Mouse (Mus musculus) limb, embryonic 13.5 days (tissue): ENCODE measurements at regions not wholly inside any gene's neighbourhood (a gene's known extent, or its start where the extent isn't known, plus 50 kb on each side); places are given as distances from the start of the nearest gene placed in this dataset.
A peak's percentile ranks its signal among the peaks of the same experiment; 100 is the strongest.

ENCODE experiments used
- ATAC-seq: fragments of 200-750 bp; cut with Nextera tagmentation; 2 replicates; pipeline ENCODE4 v1.8.0; 2017; ENCODE audit warnings: low read depth, moderate number of reproducible peaks, moderate TSS enrichment; ENCODE audit not compliant: low FRiP score
- H3K27ac ChIP-seq: fragments of 300-500 bp; sonication (generic); 2 replicates; pipeline ENCODE4 v1.5.1; 2015; ENCODE audit warnings: inconsistent platforms, mild to moderate bottlenecking, moderate library complexity
- H3K27me3 ChIP-seq: fragments of 300-500 bp; sonication (generic); 2 replicates; pipeline ENCODE4 v1.6.1; 2015; ENCODE audit warnings: mild to moderate bottlenecking, inconsistent platforms
- H3K36me3 ChIP-seq: fragments of 300-500 bp; sonication (generic); 2 replicates; pipeline ENCODE4 v1.6.1; 2015; ENCODE audit warnings: inconsistent platforms, mild to moderate bottlenecking, moderate library complexity
- H3K4me1 ChIP-seq: fragments of 300-500 bp; sonication (generic); 2 replicates; pipeline ENCODE4 v1.6.1; 2015; ENCODE audit warnings: inconsistent platforms
- H3K4me2 ChIP-seq: fragments of 300-500 bp; sonication (generic); replicated peaks from 2 replicates; pipeline ENCODE4 v1.6.1; 2015; ENCODE audit warnings: inconsistent platforms, mild to moderate bottlenecking, moderate library complexity
- H3K4me3 ChIP-seq: fragments of 300-500 bp; sonication (generic); 2 replicates; pipeline ENCODE4 v1.5.1; 2015; ENCODE audit warnings: moderate library complexity, mild to moderate bottlenecking, inconsistent platforms
- H3K9ac ChIP-seq: fragments of 300-500 bp; sonication (generic); 2 replicates; pipeline ENCODE4 v1.6.1; 2015; ENCODE audit warnings: mild to moderate bottlenecking, inconsistent platforms
- H3K9me3 ChIP-seq: fragments of 300-500 bp; sonication (generic); 2 replicates; pipeline ENCODE4 v1.6.1; 2016; ENCODE audit warnings: inconsistent platforms
- WGBS: fragments of 180-500 bp; shearing (Covaris S2); methylation state at CpG from one replicate; pipeline ENCODE4 v1.1.7; 2015; 5-methylcytosine and 5-hydroxymethylcytosine counted together

DNA sequence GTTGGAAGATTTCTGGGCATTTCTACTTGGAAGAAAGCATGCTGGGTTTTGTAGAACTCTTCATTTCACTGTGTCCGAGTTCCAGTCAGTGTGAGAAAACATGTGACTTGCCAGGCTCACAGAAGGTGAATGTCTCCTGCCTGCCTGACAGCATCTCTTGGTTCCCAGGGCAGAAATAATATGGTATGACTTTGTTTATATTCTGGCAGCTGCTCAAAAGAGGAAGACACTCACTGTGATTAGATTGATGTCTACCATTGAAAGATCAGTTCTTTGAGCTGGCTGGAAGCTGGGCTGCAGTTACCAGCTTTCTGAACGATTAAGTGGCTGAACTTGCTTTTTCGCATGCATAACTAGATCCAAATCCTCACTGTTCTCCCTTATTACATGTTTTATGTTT is 1199.4 kb downstream of the Slc22a22 start:
- Histone ChIP-seq H3K4me2 (no peak overlapping the region), H3K9ac (no peak overlapping the region), H3K4me3 (no peak overlapping the region), H3K27me3 (no peaks in the 10 kb centered on the region), H3K9me3 (no peaks in the 10 kb centered on the region), H3K27ac (peak overlapping the region; percentile 69), H3K36me3 (no peaks in the 10 kb centered on the region), H3K4me1 (peaks cover 15% of the 10 kb centered on the region)
- WGBS = 29% methylated on average over 3 of the region's 3 CpGs
- ATAC-seq = no peak

DNA sequence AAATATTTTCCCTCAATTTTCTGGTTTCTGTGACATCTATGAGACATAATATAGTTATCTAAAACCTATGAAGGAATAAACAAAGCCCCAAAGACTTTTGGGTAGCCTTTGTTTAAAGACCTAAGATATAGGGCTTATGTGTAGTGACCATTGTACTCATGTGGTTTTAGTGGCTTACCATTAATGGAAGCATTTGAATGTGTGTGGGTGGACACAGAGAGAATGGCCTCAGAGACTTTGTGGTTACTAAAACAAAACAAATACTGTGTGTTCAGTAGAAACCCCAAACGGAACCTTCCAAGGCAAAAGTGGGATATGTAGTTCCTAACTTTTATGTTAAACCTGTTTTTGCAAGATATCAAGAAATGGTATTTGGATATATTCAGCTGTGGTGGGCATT is 1228.7 kb downstream of the Slc22a22 start:
- ATAC-seq = no peak
- H3K4me2 ChIP-seq = no peak overlapping the region
- H3K9ac ChIP-seq = no peak overlapping the region
- 72% methylated on average over 1 of the region's 1 CpGs for WGBS
- H3K27me3 ChIP-seq = no peaks in the 10 kb centered on the region
- no peak overlapping the region for H3K27ac ChIP-seq
- H3K9me3 ChIP-seq = no peaks in the 10 kb centered on the region
- H3K36me3 ChIP-seq = no peaks in the 10 kb centered on the region
- H3K4me3 ChIP-seq = no peak overlapping the region
- H3K4me1 ChIP-seq = no peaks in the 10 kb centered on the region

- ATAC-seq = no peak
- no peaks in the 10 kb centered on the region for H3K4me1 ChIP-seq
- WGBS = 47% methylated on average over 9 of the region's 9 CpGs
Observed at GRCm38 (mm10) chr15:56244004-56244735, 1233.3 kb downstream of the Slc22a22 start.

DNA sequence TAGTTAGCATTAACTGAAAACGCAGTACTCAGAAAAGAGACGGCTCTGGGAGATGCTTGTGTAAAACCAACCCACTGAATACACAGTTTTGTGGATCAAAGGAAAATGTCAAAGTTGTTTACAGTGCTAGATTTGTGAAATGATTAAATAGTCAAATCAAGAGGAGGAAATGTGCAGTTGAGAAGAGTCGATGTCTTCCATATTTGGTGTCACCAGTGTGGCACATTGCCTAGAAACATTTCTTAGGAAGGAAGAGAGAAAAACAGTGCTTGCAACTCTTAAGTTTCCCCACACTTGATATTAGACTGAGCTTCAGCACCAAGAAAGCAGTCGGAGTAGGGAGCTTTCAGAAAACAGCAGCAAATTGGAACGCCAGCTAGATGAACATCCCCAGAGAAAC is 1274.9 kb downstream of the Slc22a22 start:
- no peaks in the 10 kb centered on the region for H3K27me3 ChIP-seq

More at GRCm38 (mm10) chr15:56244004-56244735, 1233.3 kb downstream of the Slc22a22 start:
- Histone ChIP-seq H3K27me3 (no peaks in the 10 kb centered on the region), H3K27ac (no peak overlapping the region), H3K4me2 (no peak overlapping the region), H3K36me3 (no peaks in the 10 kb centered on the region), H3K4me3 (no peak overlapping the region), H3K9me3 (no peaks in the 10 kb centered on the region), H3K9ac (no peak overlapping the region)

GRCm38 (mm10) chr15:56199336-56199735 is 1278.1 kb downstream of the Slc22a22 start:
- 49% methylated on average over 2 of the region's 2 CpGs for whole genome bisulfite sequencing
- Histone ChIP-seq H3K4me2 (no peak overlapping the region), H3K36me3 (no peaks in the 10 kb centered on the region), H3K4me1 (no peaks in the 10 kb centered on the region), H3K27me3 (no peaks in the 10 kb centered on the region), H3K27ac (no peak overlapping the region), H3K4me3 (no peak overlapping the region), H3K9me3 (no peaks in the 10 kb centered on the region), H3K9ac (no peak overlapping the region)
- no peak for ATAC-seq

More for the DNA sequence above, 1274.9 kb downstream of the Slc22a22 start:
- Histone ChIP-seq H3K36me3 (no peaks in the 10 kb centered on the region), H3K9ac (no peak overlapping the region), H3K4me2 (no peak overlapping the region), H3K9me3 (no peaks in the 10 kb centered on the region), H3K4me3 (no peak overlapping the region), H3K27ac (no peak overlapping the region), H3K4me1 (no peaks in the 10 kb centered on the region)
- WGBS = 81% methylated on average over 5 of the region's 5 CpGs
- no peak for ATAC-seq

- H3K4me2 ChIP-seq = no peak overlapping the region
- no peak overlapping the region for H3K4me3 ChIP-seq
- H3K36me3 ChIP-seq = no peaks in the 10 kb centered on the region
- H3K27me3 ChIP-seq = no peaks in the 10 kb centered on the region
- WGBS = 75% methylated on average over 1 of the region's 1 CpGs
- H3K27ac ChIP-seq = no peak overlapping the region
- H3K9ac ChIP-seq = no peak overlapping the region
- no peaks in the 10 kb centered on the region for H3K4me1 ChIP-seq
- H3K9me3 ChIP-seq = no peaks in the 10 kb centered on the region
- no peak for ATAC-seq
Observed at GRCm38 (mm10) chr15:56197425-56198201, 1279.8 kb downstream of the Slc22a22 start.

- peaks cover 8% of the 10 kb centered on the region for H3K4me1 ChIP-seq
- H3K4me3 ChIP-seq = no peak overlapping the region
- H3K36me3 ChIP-seq = no peaks in the 10 kb centered on the region
- ATAC-seq = peak; percentile 51; the same call in 1 of the 2 replicates
- no peaks in the 10 kb centered on the region for H3K27me3 ChIP-seq
- peak overlapping the region; percentile 51 for H3K4me2 ChIP-seq
- H3K9ac ChIP-seq = no peak overlapping the region
- H3K9me3 ChIP-seq = no peaks in the 10 kb centered on the region
- H3K27ac ChIP-seq = no peak overlapping the region
- 16% methylated on average over 6 of the region's 6 CpGs for WGBS
Observed at GRCm38 (mm10) chr15:56166236-56166635, 1311.2 kb downstream of the Slc22a22 start.

DNA sequence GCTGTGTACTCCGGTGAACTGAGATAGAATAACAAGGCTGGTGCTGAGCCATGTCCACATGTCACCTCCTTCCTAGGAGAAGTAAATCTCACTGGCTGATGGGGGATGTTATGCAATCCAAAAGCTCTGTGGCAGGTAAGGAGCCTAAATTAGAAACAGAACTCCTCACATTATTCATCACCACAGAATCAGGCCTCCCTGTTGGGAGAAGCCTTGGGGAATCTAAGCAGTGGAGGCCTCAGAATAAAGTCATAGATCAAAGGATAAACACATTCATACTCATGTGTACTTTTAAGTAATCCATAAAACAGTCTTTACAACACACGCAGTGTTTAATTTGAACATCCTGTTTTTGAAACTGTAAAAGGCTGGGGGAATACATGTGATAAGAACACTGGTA is 1318.7 kb downstream of the Slc22a22 start:
- Histone ChIP-seq H3K27me3 (no peaks in the 10 kb centered on the region), H3K9ac (no peak overlapping the region), H3K4me2 (no peak overlapping the region), H3K4me1 (peaks cover 7% of the 10 kb centered on the region; the same call in 1 of the 2 replicates), H3K36me3 (no peaks in the 10 kb centered on the region), H3K27ac (no peak overlapping the region), H3K4me3 (no peak overlapping the region), H3K9me3 (peaks cover 4% of the 10 kb centered on the region; the same call in 1 of the 2 replicates)
- ATAC-seq = no peak
- WGBS = 13% methylated on average over 2 of the region's 2 CpGs

DNA sequence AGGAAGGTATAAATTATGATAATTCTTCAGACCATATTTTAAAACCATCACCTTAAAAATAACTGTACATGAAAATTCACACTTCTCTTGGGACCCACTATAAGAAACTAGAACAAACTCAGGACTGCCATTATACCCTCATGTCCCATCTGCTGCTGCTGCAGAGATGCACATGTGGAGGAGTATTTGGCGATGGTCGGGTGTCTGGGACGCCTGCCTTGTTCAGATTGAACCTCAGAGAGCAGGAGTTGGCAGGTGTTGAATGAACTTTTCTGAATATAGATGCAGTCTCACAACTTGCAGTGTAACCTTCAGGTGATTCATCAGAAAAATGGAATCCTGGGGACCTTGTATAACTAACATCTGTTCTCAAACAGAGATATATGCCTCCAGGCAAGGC is 1338.0 kb downstream of the Slc22a22 start:
- WGBS = 76% methylated on average over 3 of the region's 3 CpGs
- Histone ChIP-seq H3K9me3 (no peaks in the 10 kb centered on the region), H3K9ac (no peak overlapping the region), H3K4me3 (no peak overlapping the region), H3K36me3 (no peaks in the 10 kb centered on the region), H3K27me3 (no peaks in the 10 kb centered on the region), H3K4me2 (no peak overlapping the region), H3K4me1 (no peaks in the 10 kb centered on the region), H3K27ac (no peak overlapping the region)
- peak; percentile 51; the same call in 1 of the 2 replicates for ATAC-seq

GRCm38 (mm10) chr15:56136420-56136970 is 1340.9 kb downstream of the Slc22a22 start:
- H3K27ac ChIP-seq = no peak overlapping the region
- H3K9ac ChIP-seq = no peak overlapping the region
- 86% methylated on average over 7 of the region's 7 CpGs for WGBS
- no peak overlapping the region for H3K4me2 ChIP-seq
- ATAC-seq = no peak
- no peaks in the 10 kb centered on the region for H3K9me3 ChIP-seq
- no peaks in the 10 kb centered on the region for H3K36me3 ChIP-seq
- H3K27me3 ChIP-seq = no peaks in the 10 kb centered on the region
- H3K4me1 ChIP-seq = no peaks in the 10 kb centered on the region
- H3K4me3 ChIP-seq = no peak overlapping the region

- H3K4me2 ChIP-seq = no peak overlapping the region
- ATAC-seq = no peak
- H3K36me3 ChIP-seq = no peaks in the 10 kb centered on the region
- no peak overlapping the region for H3K27ac ChIP-seq
- H3K4me3 ChIP-seq = no peak overlapping the region
- no peaks in the 10 kb centered on the region for H3K9me3 ChIP-seq
- H3K27me3 ChIP-seq = no peaks in the 10 kb centered on the region
- 82% methylated on average over 1 of the region's 1 CpGs for WGBS
- no peak overlapping the region for H3K9ac ChIP-seq
- no peaks in the 10 kb centered on the region for H3K4me1 ChIP-seq
Observed at GRCm38 (mm10) chr15:56128029-56128428, 1349.4 kb downstream of the Slc22a22 start.

GRCm38 (mm10) chr15:56119287-56120065 is 1357.9 kb downstream of the Slc22a22 start:
- Histone ChIP-seq H3K36me3 (no peaks in the 10 kb centered on the region), H3K27ac (no peak overlapping the region), H3K4me1 (no peaks in the 10 kb centered on the region), H3K27me3 (no peaks in the 10 kb centered on the region), H3K9me3 (no peaks in the 10 kb centered on the region), H3K9ac (no peak overlapping the region), H3K4me3 (no peak overlapping the region), H3K4me2 (no peak overlapping the region)
- ATAC-seq = no peak
